Mouse (Mus musculus) heart, embryonic 16.5 days (tissue): ENCODE data around the gene Dnm3. TPM values are rescaled to one million over a fixed set of nuclear protein-coding genes. Genes with fewer than 3 reads are reported as not detected.

Experiments used
- ATAC-seq: fragments of 200-750 bp; cut with Nextera tagmentation; replicated peaks from 2 replicates; pipeline ENCODE4 v1.8.0; 2017; ENCODE audit warnings: moderate number of reproducible peaks; ENCODE audit not compliant: insufficient read depth, low FRiP score; ENCODE audit errors: extremely low read depth
- H3K27ac ChIP-seq: fragments of 300-500 bp; sonication (generic); 2 replicates; pipeline ENCODE4 v1.5.1; 2014; ENCODE audit warnings: mild to moderate bottlenecking, low read length, control low read depth, moderate library complexity
- H3K27me3 ChIP-seq: fragments of 300-500 bp; sonication (generic); 2 replicates; pipeline ENCODE4 v1.6.1; 2014; ENCODE audit warnings: low read length, mixed read lengths; ENCODE audit not compliant: control insufficient read depth, insufficient read depth
- H3K36me3 ChIP-seq: fragments of 300-500 bp; sonication (generic); 2 replicates; pipeline ENCODE4 v1.6.1; 2014; ENCODE audit not compliant: control insufficient read depth, insufficient read depth
- H3K4me1 ChIP-seq: fragments of 300-500 bp; sonication (generic); 2 replicates; pipeline ENCODE4 v1.6.1; 2014; ENCODE audit warnings: low read length, mixed read lengths; ENCODE audit not compliant: control insufficient read depth, insufficient read depth
- H3K4me2 ChIP-seq: fragments of 300-500 bp; sonication (generic); 2 replicates; pipeline ENCODE4 v1.6.1; 2014; ENCODE audit warnings: low read depth, mild to moderate bottlenecking, control low read depth, low read length
- H3K4me3 ChIP-seq: fragments of 300-500 bp; sonication (generic); 2 replicates; pipeline ENCODE4 v1.5.1; 2014; ENCODE audit warnings: mild to moderate bottlenecking, control low read depth, low read length
- H3K9ac ChIP-seq: fragments of 300-500 bp; sonication (generic); 2 replicates; pipeline ENCODE4 v1.6.1; 2014; ENCODE audit warnings: low read length, control low read depth
- H3K9me3 ChIP-seq: fragments of 300-500 bp; sonication (generic); replicated peaks from 2 replicates; pipeline ENCODE4 v1.6.1; 2016; ENCODE audit warnings: low read length; ENCODE audit not compliant: control insufficient read depth
- WGBS: fragments of 180-500 bp; shearing (Covaris S2); extraction: QIAGEN DNeasy Blood & Tissue Kit; methylation state at CpG from one replicate; pipeline ENCODE4 v1.1.7; 2014; 5-methylcytosine and 5-hydroxymethylcytosine counted together
- polyA plus RNA-seq: library from polyadenylated mRNA; unstranded; fragments of >200 nt; fragmentation: Nextera tagmentation; extraction: Ambion mirVana; gene quantifications from 2 replicates; pipeline ENCODE4 v1.2.1, GENCODE M21; 2015

Gene Dnm3
- polyA plus RNA-seq, 1 experiment from 2014 or later, result 2.0 TPM

- H3K4me2 ChIP-seq, result no peak overlapping the region
- no peaks in the 10 kb centered on the region for H3K27me3 ChIP-seq
- H3K36me3 ChIP-seq, result no peaks in the 10 kb centered on the region
- H3K4me1 ChIP-seq, result peaks cover 5% of the 10 kb centered on the region
- 70% methylated on average over 4 of the region's 4 CpGs for WGBS
- peak overlapping the region; percentile 57 for H3K27ac ChIP-seq
- no peak overlapping the region for H3K4me3 ChIP-seq
- ATAC-seq, result no peak
- no peaks in the 10 kb centered on the region for H3K9me3 ChIP-seq
- H3K9ac ChIP-seq, result no peak overlapping the region
Measured at GRCm38 (mm10) chr1:162294572-162294910, 183.3 kb downstream of the Dnm3 start.

GRCm38 (mm10) chr1:162293732-162294571 is 183.9 kb downstream of the Dnm3 start:
- no peak overlapping the region for H3K9ac ChIP-seq
- ATAC-seq, result 0 out of 2 replicates have a peak, but pooled peaks have one; percentile 31
- no peaks in the 10 kb centered on the region for H3K27me3 ChIP-seq
- H3K27ac ChIP-seq, result peak overlapping the region; percentile 57
- H3K4me1 ChIP-seq, result peaks cover 5% of the 10 kb centered on the region
- no peak overlapping the region for H3K4me2 ChIP-seq
- 41% methylated on average over 4 of the region's 4 CpGs for WGBS
- H3K36me3 ChIP-seq, result no peaks in the 10 kb centered on the region
- no peaks in the 10 kb centered on the region for H3K9me3 ChIP-seq
- H3K4me3 ChIP-seq, result no peak overlapping the region

- ATAC-seq, result no peak
- H3K9me3 ChIP-seq, result no peaks in the 10 kb centered on the region
- H3K36me3 ChIP-seq, result no peaks in the 10 kb centered on the region
- H3K4me1 ChIP-seq, result peaks cover 4% of the 10 kb centered on the region; the same call in 1 of the 2 replicates
- H3K27me3 ChIP-seq, result no peaks in the 10 kb centered on the region
- 52% methylated on average over 6 of the region's 6 CpGs for WGBS
- H3K27ac ChIP-seq, result no peak overlapping the region
- H3K4me3 ChIP-seq, result no peak overlapping the region
- H3K4me2 ChIP-seq, result no peak overlapping the region
- no peak overlapping the region for H3K9ac ChIP-seq
Measured at GRCm38 (mm10) chr1:162286910-162287309, 190.9 kb downstream of the Dnm3 start.

- 40% methylated on average over 7 of the region's 7 CpGs for WGBS
- no peak for ATAC-seq
- H3K9me3 ChIP-seq, result no peaks in the 10 kb centered on the region
- H3K27ac ChIP-seq, result no peak overlapping the region
- no peaks in the 10 kb centered on the region for H3K36me3 ChIP-seq
- H3K4me1 ChIP-seq, result peaks cover 9% of the 10 kb centered on the region; the same call in 1 of the 2 replicates
- peak overlapping the region; percentile 29; the same call in 1 of the 2 replicates for H3K9ac ChIP-seq
- no peak overlapping the region for H3K4me2 ChIP-seq
- H3K27me3 ChIP-seq, result no peaks in the 10 kb centered on the region
- H3K4me3 ChIP-seq, result no peak overlapping the region
Measured at GRCm38 (mm10) chr1:162281981-162282381, 195.9 kb downstream of the Dnm3 start.

GRCm38 (mm10) chr1:162280052-162280451 is 197.8 kb downstream of the Dnm3 start:
- no peak for ATAC-seq

GRCm38 (mm10) chr1:162276011-162276410 is 201.8 kb downstream of the Dnm3 start:
- Histone ChIP-seq H3K9me3 (no peaks in the 10 kb centered on the region), H3K4me3 (no peak overlapping the region), H3K27me3 (no peaks in the 10 kb centered on the region), H3K9ac (no peak overlapping the region), H3K4me1 (no peaks in the 10 kb centered on the region), H3K4me2 (no peak overlapping the region), H3K36me3 (no peaks in the 10 kb centered on the region), H3K27ac (no peak overlapping the region)
- WGBS, result 84% methylated on average over 1 of the region's 1 CpGs
- no peak for ATAC-seq

More at GRCm38 (mm10) chr1:162280052-162280451, 197.8 kb downstream of the Dnm3 start:
- peaks cover 9% of the 10 kb centered on the region; the same call in 1 of the 2 replicates for H3K4me1 ChIP-seq
- H3K9ac ChIP-seq, result no peak overlapping the region
- no peak overlapping the region for H3K4me2 ChIP-seq
- WGBS, result 87% methylated on average over 4 of the region's 4 CpGs
- H3K27me3 ChIP-seq, result no peaks in the 10 kb centered on the region
- H3K36me3 ChIP-seq, result no peaks in the 10 kb centered on the region
- H3K27ac ChIP-seq, result no peak overlapping the region
- no peak overlapping the region for H3K4me3 ChIP-seq
- no peaks in the 10 kb centered on the region for H3K9me3 ChIP-seq

GRCm38 (mm10) chr1:162274674-162275248 is 203.1 kb downstream of the Dnm3 start:
- H3K9me3 ChIP-seq, result no peaks in the 10 kb centered on the region
- no peaks in the 10 kb centered on the region for H3K27me3 ChIP-seq
- no peak overlapping the region for H3K4me2 ChIP-seq
- no peak overlapping the region for H3K4me3 ChIP-seq
- WGBS, result 88% methylated on average over 11 of the region's 11 CpGs
- H3K9ac ChIP-seq, result no peak overlapping the region
- no peaks in the 10 kb centered on the region for H3K36me3 ChIP-seq
- no peak overlapping the region for H3K27ac ChIP-seq
- no peaks in the 10 kb centered on the region for H3K4me1 ChIP-seq
- no peak for ATAC-seq

- no peak overlapping the region for H3K4me2 ChIP-seq
- H3K36me3 ChIP-seq, result no peaks in the 10 kb centered on the region
- no peak overlapping the region for H3K9ac ChIP-seq
- no peaks in the 10 kb centered on the region for H3K9me3 ChIP-seq
- H3K27ac ChIP-seq, result no peak overlapping the region
- 76% methylated on average over 6 of the region's 6 CpGs for WGBS
- H3K27me3 ChIP-seq, result no peaks in the 10 kb centered on the region
- H3K4me1 ChIP-seq, result 0 out of 2 replicates have a peak, but pooled peaks cover 2% of the 10 kb centered on the region
- H3K4me3 ChIP-seq, result no peak overlapping the region
- no peak for ATAC-seq
Measured at GRCm38 (mm10) chr1:162256912-162257607, 220.8 kb downstream of the Dnm3 start.

- ATAC-seq, result no peak
- WGBS, result 45% methylated on average over 5 of the region's 5 CpGs
- no peaks in the 10 kb centered on the region for H3K36me3 ChIP-seq
Measured at GRCm38 (mm10) chr1:162254944-162255343, 222.9 kb downstream of the Dnm3 start.

More at GRCm38 (mm10) chr1:162254944-162255343, 222.9 kb downstream of the Dnm3 start:
- Histone ChIP-seq H3K27ac (no peak overlapping the region), H3K9me3 (no peaks in the 10 kb centered on the region), H3K4me1 (0 out of 2 replicates have a peak, but pooled peaks cover 2% of the 10 kb centered on the region), H3K4me3 (no peak overlapping the region), H3K27me3 (no peaks in the 10 kb centered on the region), H3K4me2 (no peak overlapping the region), H3K9ac (no peak overlapping the region)
